Comparison of ENCODE assay signal across 12 mouse cellular contexts in the genomic region with DNA sequence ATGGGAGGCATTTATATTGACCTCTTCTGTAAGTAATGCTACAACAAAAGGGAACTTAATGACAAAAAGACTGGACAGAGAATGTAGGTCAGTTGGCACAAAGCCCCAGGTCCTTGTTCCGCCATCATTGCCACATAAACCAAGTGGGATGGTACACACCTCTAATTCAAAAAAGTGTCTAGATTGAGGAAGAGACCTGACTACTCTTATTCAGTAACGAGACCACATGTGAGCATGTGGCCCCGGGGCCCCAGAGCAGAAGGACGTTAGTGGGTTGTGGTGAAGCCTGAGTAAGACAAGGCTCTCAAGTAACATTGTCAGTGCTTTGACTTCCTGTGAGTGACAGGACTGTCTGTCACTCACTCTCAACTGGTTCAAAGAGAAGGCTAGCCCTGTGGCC. TPM values are rescaled to one million over a fixed set of nuclear protein-coding genes. Genes with fewer than 3 reads are reported as not detected.
A peak's percentile ranks its signal among the peaks of the same experiment; 100 is the strongest.
DNase-seq lines count a peak whose midpoint lies in the region; ATAC-seq lines count a peak whose summit lies in the region.
"Had no signal": no experiment of that assay in that cellular context is flagged by ENCODE, and none has a peak within 500 bp of the region (broad histone marks: within the 10 kb centered on the region; RNA-seq: fewer than 3 reads in every experiment).

No protein-coding gene starts in this region.

- H3K36me3 ChIP-seq in forebrain, embryonic 13.5 days (ENCODE audit: poor library complexity, severe bottlenecking), result peaks cover 7% of the 10 kb centered on the region; the same call in 1 of the 2 replicates

- peak; percentile 82 for ATAC-seq in inflammation-experienced regulatory T-cells, adult 6 months
- no peak for ATAC-seq in forebrain, embryonic 13.5 days

- no peak overlapping the region for H3K9ac ChIP-seq in forebrain, embryonic 13.5 days

- no peaks in the 10 kb centered on the region for H3K9me3 ChIP-seq in forebrain, embryonic 13.5 days (replicated peaks)

- 84% methylated on average over 4 of the region's 4 CpGs for WGBS in forebrain, embryonic 13.5 days

- H3K4me3 ChIP-seq in forebrain, embryonic 13.5 days, result no peak overlapping the region
- H3K4me3 ChIP-seq: myocyte had no signal

- H3K4me1 ChIP-seq in forebrain, embryonic 13.5 days, result peaks cover 22% of the 10 kb centered on the region

- H3K4me2 ChIP-seq in forebrain, embryonic 13.5 days, result no peak overlapping the region

- no peaks in the 10 kb centered on the region for H3K27me3 ChIP-seq in forebrain, embryonic 13.5 days

- no peak overlapping the region for H3K27ac ChIP-seq in forebrain, embryonic 13.5 days
- H3K27ac ChIP-seq: macrophage had no signal

- peak; percentile 61 for DNase-seq in CD4-positive helper T cell, adult 2 months (ENCODE audit: low read depth, low spot score)
- DNase-seq in CD8-positive naive resting alpha-beta T cell, adult 2 months (ENCODE audit: low read depth in 2 of 2, low spot score in 2 of 2), result peak; percentile 27 to 31
- DNase-seq in natural killer cell, adult 2 months (ENCODE audit: low spot score in 2 of 2), result peak; percentile 72 to 77
- DNase-seq in urinary bladder, postnatal 25 days (ENCODE audit: low spot score), result no peak
- no peak for DNase-seq in gastrocnemius, postnatal 25 days
- DNase-seq: adrenal gland, adult 8-10 months; kidney, adult 18-20 months; left cerebral cortex, postnatal 4 days had no signal

RNA-seq across cellular contexts. Expression of gene Cmtm7, which starts 11.4 kb away (rescaled TPM):
- polyA plus RNA-seq in inflammation-experienced regulatory T-cells, adult 6 months (2017; shearing (Covaris generic)), result 100 to 1,000 TPM in 1 of 3 experiments, 10 to 100 TPM in 2; 44.6 to 117 (median 64.8) TPM
- total RNA-seq in gastrocnemius, postnatal 25 days (2021), result 1 to 10 TPM; 4.2 to 5.8 TPM
- polyA plus RNA-seq in forebrain, embryonic 13.5 days (2015; fragmentation: Nextera tagmentation; extraction: Ambion mirVana), result 25.7 and 28.5 TPM in 2 replicates

RNA-seq across cellular contexts. Expression of gene Cmtm6, which starts 39.3 kb away (rescaled TPM):
- polyA plus RNA-seq in inflammation-experienced regulatory T-cells, adult 6 months (2017; shearing (Covaris generic)), result 10 to 100 TPM; 62.5 to 80.3 (median 72.6) TPM
- total RNA-seq in gastrocnemius, postnatal 25 days (2021), result 1 to 10 TPM; 7.9 to 8.1 TPM
- 23.3 and 23.6 TPM in 2 replicates for polyA plus RNA-seq in forebrain, embryonic 13.5 days (2015; fragmentation: Nextera tagmentation; extraction: Ambion mirVana)

Comparison
In these comparisons a context has a peak if more than half of its experiments do, and no peak if none do; other contexts are left out.
1. DNase-seq: peak in CD4-positive helper T cell, adult 2 months (single experiment), CD8-positive naive resting alpha-beta T cell, adult 2 months (2 of 2) and natural killer cell, adult 2 months (2 of 2); none in urinary bladder, postnatal 25 days (single experiment) and gastrocnemius, postnatal 25 days (single experiment).